Mouse (Mus musculus): Measurements from ENCODE around the gene Lrrc10.
A peak's percentile ranks its signal among the peaks of the same experiment; 100 is the strongest.
"Not testable (repeated sequence)": the region's sequence is repeated elsewhere in the genome, so short reads cannot be mapped to it uniquely, and the experiment has no call there.

The Lrrc10 gene

GRCm38 (mm10) chr10:117043497-117044166, 1.5 kb upstream of the Lrrc10 start:
- DNase-seq (ENCODE audit: low spot score in 2 of 2): not testable (repeated sequence)

- no peak for DNase-seq (ENCODE audit: low spot score in 2 of 2)
These were observed 4.1 kb downstream of the Lrrc10 start for GRCm38 (mm10) chr10:117049253-117049652.

- no peak for DNase-seq (ENCODE audit: low spot score in 2 of 2)
These were observed 4.9 kb downstream of the Lrrc10 start for GRCm38 (mm10) chr10:117049961-117050597.

GRCm38 (mm10) chr10:117055668-117056067, 10.5 kb downstream of the Lrrc10 start:
- DNase-seq (ENCODE audit: low spot score in 2 of 2): no peak

- DNase-seq (ENCODE audit: low spot score in 2 of 2): peak in 1 of 2 experiments; percentile 5
These were observed 17.7 kb downstream of the Lrrc10 start for GRCm38 (mm10) chr10:117062894-117063253.

GRCm38 (mm10) chr10:117063254-117064021, 18.3 kb downstream of the Lrrc10 start, which contains the start of gene Cct2:
Gene Cct2, minus strand, starts transcription at chr10:117063814.
- DNase-seq (ENCODE audit: low spot score in 2 of 2): peak; percentile 86 to 92

GRCm38 (mm10) chr10:117064076-117064475, 18.9 kb downstream of the Lrrc10 start:
- DNase-seq (ENCODE audit: low spot score in 2 of 2): no peak

GRCm38 (mm10) chr10:117069109-117069508, 24.0 kb downstream of the Lrrc10 start:
- no peak for DNase-seq (ENCODE audit: low spot score in 2 of 2)

- DNase-seq (ENCODE audit: low spot score in 2 of 2): no peak
These were observed 27.2 kb downstream of the Lrrc10 start for GRCm38 (mm10) chr10:117072191-117072888.

GRCm38 (mm10) chr10:117073176-117073575, 28.0 kb downstream of the Lrrc10 start:
- DNase-seq (ENCODE audit: low spot score in 2 of 2): no peak

GRCm38 (mm10) chr10:117078284-117078683, 33.1 kb downstream of the Lrrc10 start:
- DNase-seq (ENCODE audit: low spot score in 2 of 2): peak; percentile 26 to 53

GRCm38 (mm10) chr10:117081326-117081725, 36.2 kb downstream of the Lrrc10 start:
- no peak for DNase-seq (ENCODE audit: low spot score in 2 of 2)

- DNase-seq (ENCODE audit: low spot score in 2 of 2): no peak
These were observed 36.8 kb downstream of the Lrrc10 start for GRCm38 (mm10) chr10:117081914-117082359.

GRCm38 (mm10) chr10:117089628-117090027, 44.5 kb downstream of the Lrrc10 start:
- DNase-seq (ENCODE audit: low spot score in 2 of 2): no peak

GRCm38 (mm10) chr10:117094504-117095329, 49.6 kb downstream of the Lrrc10 start:
- no peak for DNase-seq (ENCODE audit: low spot score in 2 of 2)

GRCm38 (mm10) chr10:117096096-117096495, 51.0 kb downstream of the Lrrc10 start:
- no peak for DNase-seq (ENCODE audit: low spot score in 2 of 2)

Measured in natural killer cell, adult 2 months (primary cell).